Mouse (Mus musculus) midbrain, embryonic 13.5 days (tissue): Measurements from ENCODE around the gene Hrh2. TPM values are rescaled to one million over a fixed set of nuclear protein-coding genes. Genes with fewer than 3 reads are reported as not detected.

Source experiments
- ATAC-seq: fragments of 200-750 bp; cut with Nextera tagmentation; 2 replicates; pipeline ENCODE4 v1.8.0; 2017; ENCODE audit warnings: mild to moderate bottlenecking, moderate TSS enrichment, moderate library complexity
- H3K27ac ChIP-seq: fragments of 300-500 bp; sonication (generic); 2 replicates; pipeline ENCODE4 v1.5.1; 2015; ENCODE audit warnings: inconsistent platforms, mild to moderate bottlenecking, moderate library complexity
- H3K27me3 ChIP-seq: fragments of 300-500 bp; sonication (generic); 2 replicates; pipeline ENCODE4 v1.6.1; 2015; ENCODE audit warnings: mild to moderate bottlenecking, inconsistent platforms
- H3K36me3 ChIP-seq: fragments of 300-500 bp; sonication (generic); 2 replicates; pipeline ENCODE4 v1.6.1; 2015; ENCODE audit warnings: mild to moderate bottlenecking, inconsistent platforms
- H3K4me1 ChIP-seq: fragments of 300-500 bp; sonication (generic); replicated peaks from 2 replicates; pipeline ENCODE4 v1.6.1; 2015; ENCODE audit warnings: inconsistent platforms
- H3K4me2 ChIP-seq: fragments of 300-500 bp; sonication (generic); replicated peaks from 2 replicates; pipeline ENCODE4 v1.6.1; 2015; ENCODE audit warnings: moderate library complexity, mild to moderate bottlenecking, inconsistent platforms
- H3K4me3 ChIP-seq: fragments of 300-500 bp; sonication (generic); replicated peaks from 2 replicates; pipeline ENCODE4 v1.5.1; 2015; ENCODE audit warnings: mild to moderate bottlenecking, inconsistent platforms
- H3K9ac ChIP-seq: fragments of 300-500 bp; sonication (generic); replicated peaks from 2 replicates; pipeline ENCODE4 v1.6.1; 2015; ENCODE audit warnings: mild to moderate bottlenecking, inconsistent platforms
- H3K9me3 ChIP-seq: fragments of 300-500 bp; sonication (generic); 2 replicates; pipeline ENCODE4 v1.6.1; 2016; ENCODE audit warnings: mild to moderate bottlenecking, inconsistent platforms
- WGBS: fragments of 180-500 bp; shearing (Covaris S2); methylation state at CpG from one replicate; pipeline ENCODE4 v1.1.7; 2015; 5-methylcytosine and 5-hydroxymethylcytosine counted together
- polyA plus RNA-seq: library from polyadenylated mRNA; unstranded; fragments of >200 nt; fragmentation: Nextera tagmentation; extraction: Ambion mirVana; gene quantifications from 2 replicates; pipeline ENCODE4 v1.2.1, GENCODE M21; 2015

Gene Hrh2
- polyA plus RNA-seq = 0.28 and 0.40 TPM in 2 replicates

- peaks cover 6% of the 10 kb centered on the region for H3K4me1 ChIP-seq
- peaks cover 37% of the 10 kb centered on the region for H3K27me3 ChIP-seq
- 3% methylated on average over 31 of the region's 31 CpGs for WGBS
- H3K4me3 ChIP-seq = peak within 1 kb of the TSS; percentile 45
- H3K36me3 ChIP-seq = no peaks in the 10 kb centered on the region
- H3K9ac ChIP-seq = peak within 1 kb of the TSS; percentile 64
- H3K27ac ChIP-seq = no peak within 1 kb of the TSS
- H3K9me3 ChIP-seq = no peaks in the 10 kb centered on the region
- H3K4me2 ChIP-seq = peak within 1 kb of the TSS; percentile 72
- peak; percentile 76 for ATAC-seq
Observed at GRCm38 (mm10) chr13:54192021-54192481, at the start of gene Hrh2. Gene Hrh2, plus strand, starts transcription at chr13:54192129.

- Histone ChIP-seq H3K9me3 (no peaks in the 10 kb centered on the region; the same call in none of the 2 replicates), H3K27ac (peak overlapping the region; percentile 52), H3K4me2 (no peak overlapping the region), H3K36me3 (no peaks in the 10 kb centered on the region), H3K9ac (no peak overlapping the region), H3K4me1 (peaks cover 14% of the 10 kb centered on the region), H3K27me3 (0 out of 2 replicates have a peak, but pooled peaks cover 8% of the 10 kb centered on the region), H3K4me3 (no peak overlapping the region)
- ATAC-seq = peak; percentile 65
- 32% methylated on average over 5 of the region's 5 CpGs for WGBS
Observed at GRCm38 (mm10) chr13:54143788-54144187, 48.1 kb upstream of the Hrh2 start.

GRCm38 (mm10) chr13:54144624-54145023 lies 47.3 kb upstream of the Hrh2 start:
- 61% methylated on average over 5 of the region's 5 CpGs for whole genome bisulfite sequencing
- peak overlapping the region; percentile 52; the same call in 1 of the 2 replicates for H3K27ac ChIP-seq
- peaks cover 14% of the 10 kb centered on the region for H3K4me1 ChIP-seq
- no peaks in the 10 kb centered on the region; the same call in none of the 2 replicates for H3K9me3 ChIP-seq
- H3K9ac ChIP-seq = no peak overlapping the region
- H3K4me2 ChIP-seq = no peak overlapping the region
- no peaks in the 10 kb centered on the region for H3K36me3 ChIP-seq
- ATAC-seq = no peak
- H3K4me3 ChIP-seq = no peak overlapping the region
- 0 out of 2 replicates have a peak, but pooled peaks cover 8% of the 10 kb centered on the region for H3K27me3 ChIP-seq

GRCm38 (mm10) chr13:54147328-54147727 lies 44.6 kb upstream of the Hrh2 start:
- Histone ChIP-seq H3K4me2 (no peak overlapping the region), H3K27ac (no peak overlapping the region), H3K9me3 (no peaks in the 10 kb centered on the region; the same call in 1 of the 2 replicates), H3K36me3 (no peaks in the 10 kb centered on the region), H3K4me3 (no peak overlapping the region), H3K9ac (no peak overlapping the region), H3K27me3 (no peaks in the 10 kb centered on the region), H3K4me1 (peaks cover 14% of the 10 kb centered on the region)
- WGBS = 82% methylated on average over 1 of the region's 1 CpGs
- ATAC-seq = no peak

GRCm38 (mm10) chr13:54152421-54152820 lies 39.5 kb upstream of the Hrh2 start:
- ATAC-seq = no peak
- WGBS = 84% methylated on average over 1 of the region's 1 CpGs
- Histone ChIP-seq H3K9me3 (no peaks in the 10 kb centered on the region), H3K4me3 (no peak overlapping the region), H3K36me3 (no peaks in the 10 kb centered on the region), H3K4me1 (peaks cover 7% of the 10 kb centered on the region; the same call in 1 of the 2 replicates), H3K27ac (no peak overlapping the region), H3K27me3 (no peaks in the 10 kb centered on the region; the same call in 1 of the 2 replicates), H3K4me2 (no peak overlapping the region), H3K9ac (no peak overlapping the region)

GRCm38 (mm10) chr13:54152911-54153310 lies 39.0 kb upstream of the Hrh2 start:
- Histone ChIP-seq H3K4me1 (peaks cover 9% of the 10 kb centered on the region; the same call in 1 of the 2 replicates), H3K36me3 (no peaks in the 10 kb centered on the region), H3K27me3 (no peaks in the 10 kb centered on the region; the same call in 1 of the 2 replicates), H3K4me2 (no peak overlapping the region), H3K9me3 (no peaks in the 10 kb centered on the region), H3K9ac (no peak overlapping the region), H3K27ac (no peak overlapping the region), H3K4me3 (no peak overlapping the region)
- 58% methylated on average over 7 of the region's 7 CpGs for WGBS
- ATAC-seq = no peak

GRCm38 (mm10) chr13:54153672-54154218 lies 38.2 kb upstream of the Hrh2 start:
- Histone ChIP-seq H3K36me3 (no peaks in the 10 kb centered on the region), H3K27me3 (no peaks in the 10 kb centered on the region; the same call in 1 of the 2 replicates), H3K4me2 (no peak overlapping the region), H3K9me3 (no peaks in the 10 kb centered on the region), H3K4me3 (no peak overlapping the region), H3K9ac (no peak overlapping the region), H3K27ac (no peak overlapping the region), H3K4me1 (peaks cover 17% of the 10 kb centered on the region)
- 28% methylated on average over 9 of the region's 9 CpGs for WGBS
- no peak for ATAC-seq

GRCm38 (mm10) chr13:54155822-54156221 lies 36.1 kb upstream of the Hrh2 start:
- 86% methylated on average over 2 of the region's 2 CpGs for WGBS
- Histone ChIP-seq H3K27ac (no peak overlapping the region), H3K9ac (no peak overlapping the region), H3K9me3 (no peaks in the 10 kb centered on the region), H3K36me3 (no peaks in the 10 kb centered on the region), H3K4me2 (no peak overlapping the region), H3K4me3 (no peak overlapping the region), H3K4me1 (peaks cover 34% of the 10 kb centered on the region), H3K27me3 (no peaks in the 10 kb centered on the region; the same call in 1 of the 2 replicates)
- ATAC-seq = no peak

GRCm38 (mm10) chr13:54159256-54159655 lies 32.7 kb upstream of the Hrh2 start:
- Histone ChIP-seq H3K4me2 (peak overlapping the region; percentile 11; the same call in 1 of the 2 replicates), H3K9me3 (no peaks in the 10 kb centered on the region), H3K4me1 (peaks cover 27% of the 10 kb centered on the region), H3K9ac (no peak overlapping the region), H3K4me3 (no peak overlapping the region), H3K36me3 (no peaks in the 10 kb centered on the region), H3K27ac (peak overlapping the region; percentile 60), H3K27me3 (no peaks in the 10 kb centered on the region; the same call in 1 of the 2 replicates)
- WGBS = 4% methylated on average over 7 of the region's 7 CpGs
- ATAC-seq = peak; percentile 50; the same call in 1 of the 2 replicates

GRCm38 (mm10) chr13:54159756-54160155 lies 32.2 kb upstream of the Hrh2 start:
- no peak for ATAC-seq
- Histone ChIP-seq H3K9ac (no peak overlapping the region), H3K27ac (no peak overlapping the region; the same call in 1 of the 2 replicates), H3K36me3 (no peaks in the 10 kb centered on the region), H3K4me3 (no peak overlapping the region), H3K4me1 (peaks cover 27% of the 10 kb centered on the region), H3K4me2 (no peak overlapping the region), H3K9me3 (no peaks in the 10 kb centered on the region), H3K27me3 (no peaks in the 10 kb centered on the region; the same call in 1 of the 2 replicates)
- WGBS = 44% methylated on average over 11 of the region's 11 CpGs

GRCm38 (mm10) chr13:54160546-54160945 lies 31.4 kb upstream of the Hrh2 start:
- 44% methylated on average over 1 of the region's 1 CpGs for WGBS
- no peak for ATAC-seq
- H3K4me1 ChIP-seq = peaks cover 27% of the 10 kb centered on the region

GRCm38 (mm10) chr13:54161514-54161913 lies 30.4 kb upstream of the Hrh2 start:
- WGBS = 81% methylated on average over 2 of the region's 2 CpGs
- H3K4me1 ChIP-seq = peaks cover 27% of the 10 kb centered on the region
- no peak overlapping the region for H3K9ac ChIP-seq
- H3K27ac ChIP-seq = no peak overlapping the region
- no peak overlapping the region for H3K4me3 ChIP-seq
- ATAC-seq = no peak
- no peak overlapping the region for H3K4me2 ChIP-seq
- H3K36me3 ChIP-seq = no peaks in the 10 kb centered on the region
- H3K27me3 ChIP-seq = no peaks in the 10 kb centered on the region
- H3K9me3 ChIP-seq = no peaks in the 10 kb centered on the region

More at GRCm38 (mm10) chr13:54160546-54160945, 31.4 kb upstream of the Hrh2 start:
- H3K27ac ChIP-seq = no peak overlapping the region
- no peak overlapping the region for H3K4me2 ChIP-seq
- no peaks in the 10 kb centered on the region; the same call in 1 of the 2 replicates for H3K27me3 ChIP-seq
- no peak overlapping the region for H3K9ac ChIP-seq
- H3K36me3 ChIP-seq = no peaks in the 10 kb centered on the region
- H3K9me3 ChIP-seq = no peaks in the 10 kb centered on the region
- no peak overlapping the region for H3K4me3 ChIP-seq
